7 mouse cellular contexts compared by ENCODE assay signal in genomic region chr13:24638371-24639214, GRCm38 (mm10). TPM values are rescaled to one million over a fixed set of nuclear protein-coding genes. Genes with fewer than 3 reads are reported as not detected.
DNase-seq lines count a peak whose midpoint lies in the region; ATAC-seq and TF ChIP-seq lines count a peak whose summit lies in the region.

No protein-coding gene starts in this region.

- H3K4me3 ChIP-seq in embryonic facial prominence, embryonic 13.5 days: peak overlapping the region; percentile 65
- peak overlapping the region; percentile 66 for H3K4me3 ChIP-seq in heart, postnatal 0 days (ENCODE audit: low read depth, low read length)

- H3K27me3 ChIP-seq in embryonic facial prominence, embryonic 13.5 days: peaks cover 30% of the 10 kb centered on the region
- H3K27me3 ChIP-seq in heart, postnatal 0 days (ENCODE audit: control insufficient read depth, insufficient read depth, low read length): no peaks in the 10 kb centered on the region; the same call in 1 of the 2 replicates

- no peak for TF ChIP-seq EP300 in heart, postnatal 0 days (IDR thresholded peaks at IDR 0.05; ENCODE audit: low read depth)

- peak overlapping the region; percentile 9; the same call in 1 of the 2 replicates for H3K27ac ChIP-seq in embryonic facial prominence, embryonic 13.5 days
- H3K27ac ChIP-seq in heart, postnatal 0 days (ENCODE audit: low read depth): peak overlapping the region; percentile 85

- ATAC-seq in embryonic facial prominence, embryonic 13.5 days (ENCODE audit: insufficient number of reproducible peaks, insufficient read depth, low FRiP score, low TSS enrichment, low read depth): peak; percentile 63; the same call in 1 of the 2 replicates
- ATAC-seq in heart, postnatal 0 days (ENCODE audit: insufficient read depth, low read depth): peak; percentile 56
- 0 out of 2 replicates have a peak, but pooled peaks have one; percentile 5 for ATAC-seq in megakaryocyte progenitor cell, adult 5-6 weeks (replicated peaks; ENCODE audit: poor library complexity)

- peaks cover 17% of the 10 kb centered on the region for H3K4me1 ChIP-seq in embryonic facial prominence, embryonic 13.5 days
- H3K4me1 ChIP-seq in heart, postnatal 0 days (ENCODE audit: control insufficient read depth, insufficient read depth): peaks cover 59% of the 10 kb centered on the region

- 1% methylated on average over 66 of the region's 66 CpGs for whole genome bisulfite sequencing in embryonic facial prominence, embryonic 13.5 days
- under 1% methylated on average over 62 of the region's 66 CpGs for WGBS in heart, postnatal 0 days

- peak; percentile 80 for DNase-seq in CD4-positive, CD25-positive, alpha-beta regulatory T cell, adult 2 months (ENCODE audit: low read depth, low spot score)
- peak; percentile 25 for DNase-seq in ES-CJ7 (ENCODE audit: low read depth, low spot score)
- DNase-seq in heart, postnatal 0 days (ENCODE audit: low spot score): peak; percentile 51
- DNase-seq in layer of hippocampus, postnatal 14 days (ENCODE audit: low spot score in 2 of 2): peak; percentile 36 to 57
- peak; percentile 48 for DNase-seq in skeletal muscle tissue, adult 2 months (ENCODE audit: low read depth, low spot score)

- TF ChIP-seq CTCF in heart, postnatal 0 days (IDR thresholded peaks at IDR 0.05; ENCODE audit: low read depth): no peak

- no peaks in the 10 kb centered on the region for H3K9me3 ChIP-seq in embryonic facial prominence, embryonic 13.5 days
- H3K9me3 ChIP-seq in heart, postnatal 0 days (replicated peaks; ENCODE audit: control insufficient read depth, low read length): no peaks in the 10 kb centered on the region

- no peaks in the 10 kb centered on the region for H3K36me3 ChIP-seq in embryonic facial prominence, embryonic 13.5 days
- no peaks in the 10 kb centered on the region for H3K36me3 ChIP-seq in heart, postnatal 0 days (replicated peaks; ENCODE audit: control insufficient read depth, insufficient read depth, low read length)

- peak overlapping the region; percentile 98 for H3K4me2 ChIP-seq in embryonic facial prominence, embryonic 13.5 days
- H3K4me2 ChIP-seq in heart, postnatal 0 days (ENCODE audit: low read depth, low read length): peak overlapping the region; percentile 93

- H3K9ac ChIP-seq in embryonic facial prominence, embryonic 13.5 days: peak overlapping the region; percentile 75
- H3K9ac ChIP-seq in heart, postnatal 0 days (replicated peaks; ENCODE audit: low read depth, low read length): peak overlapping the region; percentile 73

RNA-seq across cellular contexts. Expression of gene Ripor2, which starts 56.6 kb away (rescaled TPM):
- 5.9 and 7.1 TPM in 2 replicates for polyA plus RNA-seq in embryonic facial prominence, embryonic 13.5 days (2015; fragmentation: Nextera tagmentation; extraction: Ambion mirVana)
- total RNA-seq in heart, postnatal 0 days (2014; rRNA removed; ENCODE audit: low replicate concordance): 31.7 and 44.4 TPM in 2 replicates
- polyA plus RNA-seq in heart, postnatal 0 days (2015; fragmentation: Nextera tagmentation; extraction: Ambion mirVana): 12.6 and 17.5 TPM in 2 replicates
- 10 to 100 TPM; 66.1 to 68.3 TPM for total RNA-seq in layer of hippocampus, postnatal 14 days (2021)
- 37.6 and 50.4 TPM in 2 replicates for total RNA-seq in megakaryocyte progenitor cell, adult 5-6 weeks (2015)
- 24.0 and 28.9 TPM in 2 replicates for total RNA-seq in megakaryocyte progenitor cell, adult 5-6 weeks (2017)

Comparison
In these comparisons a context has a peak if more than half of its experiments do, and no peak if none do; other contexts are left out.
1. Peak in every context shown above with its lines: DNase-seq, ATAC-seq, H3K4me3 ChIP-seq and H3K27ac ChIP-seq.
2. DNase-seq: peak in every context shown above with its lines; median percentile 80 in CD4-positive, CD25-positive, alpha-beta regulatory T cell, adult 2 months; 51 in heart, postnatal 0 days; 48 in skeletal muscle tissue, adult 2 months; 46 in layer of hippocampus, postnatal 14 days; 25 in ES-CJ7.
3. ATAC-seq: peak in every context shown above with its lines; median percentile 63 in embryonic facial prominence, embryonic 13.5 days; 56 in heart, postnatal 0 days; 5 in megakaryocyte progenitor cell, adult 5-6 weeks.